Mouse (Mus musculus) Muller cell, postnatal 12 days (primary cell): ENCODE results near the gene Mettl24.

Experiments used
- DNase-seq: peaks from one replicate; pipeline ENCODE4 v3.0.0-alpha.2; 2015; ENCODE audit errors: inconsistent ontology term

Mettl24 gene

DNA sequence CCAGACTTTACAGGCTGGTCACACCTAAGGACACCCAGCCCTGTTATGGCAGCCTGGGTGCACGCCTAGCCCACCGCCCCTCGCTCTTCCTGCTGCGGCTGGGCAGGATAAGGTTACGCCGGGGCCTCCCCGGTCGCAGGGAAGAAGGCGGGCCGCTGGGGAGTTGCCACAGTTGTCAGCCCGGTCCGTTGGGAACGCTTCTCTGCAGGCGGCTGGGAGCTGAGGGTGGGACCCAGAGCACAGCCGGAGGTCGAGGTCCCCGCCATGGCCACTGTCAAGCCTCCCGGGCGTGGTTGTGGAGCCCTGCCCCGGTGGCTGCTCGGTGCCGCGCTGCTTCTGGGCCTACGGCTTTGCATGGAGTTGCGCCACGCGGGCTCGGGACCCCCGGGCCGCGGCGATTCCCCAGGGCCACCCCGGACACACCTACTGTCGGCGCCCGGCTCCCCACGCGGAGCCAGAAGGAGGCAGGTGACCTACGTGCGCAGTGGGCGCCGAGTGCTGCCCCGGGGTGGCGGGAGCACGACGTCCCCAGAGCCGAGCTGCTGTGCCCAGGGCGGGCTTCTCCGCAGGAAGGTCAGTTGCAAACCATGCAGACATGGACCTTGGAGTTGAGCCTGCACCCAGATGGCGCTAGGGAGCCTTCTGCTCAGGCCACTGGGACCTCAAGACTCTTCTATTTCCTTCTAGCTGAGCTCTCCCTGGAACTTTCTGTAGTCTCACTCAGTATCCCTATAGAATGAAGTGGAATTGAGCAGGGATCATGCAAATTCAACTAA is at the start of gene Mettl24:
Mettl24 (plus strand) TSS at position 191 of the 776 bp plus-strand sequence.
- DNase-seq, result peak; percentile 59

DNA sequence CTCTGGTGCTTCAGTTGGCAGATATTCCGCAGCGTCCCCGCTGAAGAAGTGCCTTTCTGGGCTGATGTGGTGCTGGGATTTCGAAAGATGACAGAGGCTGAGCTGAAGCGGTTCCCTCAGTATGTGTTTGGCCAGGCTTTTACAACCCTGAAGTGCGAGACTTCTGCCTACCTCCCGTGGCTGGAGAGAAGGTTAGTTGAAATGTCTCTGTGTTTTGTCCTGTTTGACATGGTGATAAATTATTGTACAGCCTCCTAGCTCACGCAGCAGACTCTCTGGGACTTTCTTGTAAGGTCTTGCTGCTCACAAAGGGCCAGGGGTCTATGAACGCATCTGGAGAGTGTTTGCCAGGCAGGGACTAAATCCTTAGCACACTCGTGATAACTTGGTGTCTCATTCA is 45.8 kb upstream of the Mettl24 start:
- no peak for DNase-seq

DNA sequence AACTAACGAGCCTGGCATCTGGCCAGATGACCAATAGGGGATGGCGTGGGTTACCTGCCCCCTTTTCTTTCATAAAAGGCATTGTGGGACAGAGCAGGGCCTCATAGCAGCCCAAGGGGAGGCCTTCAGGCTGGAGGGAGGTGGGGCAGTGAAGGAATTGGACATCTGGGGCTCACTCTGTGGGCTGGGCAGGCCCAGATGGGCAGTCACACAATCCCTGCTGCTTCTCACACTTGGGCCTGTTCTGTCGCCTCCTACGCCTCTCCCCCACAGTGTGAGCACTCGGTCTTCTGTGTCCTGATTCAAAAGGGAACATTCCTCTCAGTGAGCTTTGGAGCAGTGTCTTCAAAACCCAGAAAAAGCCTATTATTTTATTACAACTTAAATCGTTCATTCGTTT is 44.8 kb upstream of the Mettl24 start:
- DNase-seq, result peak; percentile 46

DNA sequence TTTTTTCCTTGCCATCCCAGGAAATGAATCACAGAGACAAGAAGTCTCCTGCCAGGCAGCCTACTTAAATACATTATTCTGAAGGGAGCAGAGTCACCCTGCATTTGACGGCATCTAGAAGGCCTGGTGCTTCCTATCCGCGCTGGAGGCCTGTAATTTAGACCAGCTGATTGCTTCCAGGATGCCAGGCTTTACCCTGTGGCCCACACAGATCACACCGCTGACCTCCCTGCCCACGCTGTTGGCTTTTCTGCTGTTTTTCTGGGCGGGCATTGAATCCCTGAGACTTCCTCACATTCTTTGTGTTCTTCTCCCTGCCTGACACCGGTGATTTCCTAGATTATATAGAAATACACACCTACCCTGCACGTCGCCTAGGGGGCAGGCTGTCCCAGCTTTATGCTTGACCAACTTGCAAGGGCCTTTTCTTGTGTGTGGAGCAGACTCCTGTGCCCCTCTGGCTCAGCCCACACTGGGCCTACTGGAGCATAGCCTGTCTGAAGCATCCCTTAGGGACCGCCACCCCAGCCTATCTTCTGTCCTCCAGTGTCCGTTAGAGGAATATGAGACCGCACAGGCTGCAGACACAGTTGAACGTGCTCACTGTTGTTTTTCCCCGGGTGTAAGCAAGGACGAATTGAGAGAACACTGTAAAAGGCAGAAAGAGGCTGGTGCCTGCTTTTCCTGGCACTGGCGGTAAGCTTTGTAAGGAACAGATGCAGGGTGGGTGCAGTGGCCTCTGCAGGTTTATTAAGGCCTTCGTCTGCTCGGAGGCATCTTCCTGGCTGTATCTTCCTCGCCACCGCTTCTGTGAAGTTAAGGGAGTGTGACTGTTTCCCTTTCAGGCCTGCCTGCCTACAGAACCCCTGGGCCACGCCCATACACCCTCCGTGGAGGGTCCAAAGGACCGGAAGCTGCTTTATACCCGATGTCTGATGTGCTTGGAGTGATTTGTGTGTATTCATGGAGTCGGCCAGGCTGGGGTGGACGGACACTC is 44.0 kb upstream of the Mettl24 start:
- peak; percentile 48 for DNase-seq

DNA sequence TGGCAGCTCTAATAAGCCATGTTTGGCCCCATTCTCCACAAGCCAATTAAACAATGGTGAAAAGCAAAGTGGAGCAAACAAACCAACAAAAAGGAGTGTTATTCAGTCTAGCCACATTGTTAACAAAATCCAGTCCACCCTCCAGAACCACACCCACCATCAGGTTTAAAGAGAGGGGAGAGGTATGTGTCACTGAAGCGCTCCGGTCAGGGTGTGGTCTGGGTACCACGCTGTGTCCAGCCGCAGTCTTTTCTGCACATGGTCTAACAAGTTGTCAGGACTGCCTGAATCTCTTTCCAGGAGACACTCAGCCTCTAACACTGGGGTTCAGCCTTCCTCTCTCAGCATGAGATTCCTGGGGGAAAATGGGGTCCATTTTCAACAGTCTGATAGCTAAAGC is 42.7 kb upstream of the Mettl24 start:
- DNase-seq, result no peak

DNA sequence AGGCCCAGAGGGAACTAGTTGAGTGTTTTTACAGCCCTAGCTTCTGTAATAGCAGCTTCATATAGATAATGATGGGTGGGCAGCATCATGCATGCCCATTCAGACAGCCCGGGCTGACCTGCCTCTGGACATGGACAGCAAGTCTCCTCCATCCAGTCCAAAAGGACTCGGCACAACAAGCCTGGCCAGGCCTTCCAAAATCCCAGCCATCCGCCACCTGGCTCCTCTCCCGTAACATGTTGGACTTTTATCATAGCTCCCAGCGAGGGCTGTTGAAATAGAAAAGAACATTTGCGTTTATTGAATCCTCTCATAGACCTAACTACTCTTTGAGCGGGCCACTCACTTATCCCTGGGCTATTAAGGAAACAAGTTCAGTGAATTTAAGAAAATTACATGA is 41.2 kb upstream of the Mettl24 start:
- no peak for DNase-seq

DNA sequence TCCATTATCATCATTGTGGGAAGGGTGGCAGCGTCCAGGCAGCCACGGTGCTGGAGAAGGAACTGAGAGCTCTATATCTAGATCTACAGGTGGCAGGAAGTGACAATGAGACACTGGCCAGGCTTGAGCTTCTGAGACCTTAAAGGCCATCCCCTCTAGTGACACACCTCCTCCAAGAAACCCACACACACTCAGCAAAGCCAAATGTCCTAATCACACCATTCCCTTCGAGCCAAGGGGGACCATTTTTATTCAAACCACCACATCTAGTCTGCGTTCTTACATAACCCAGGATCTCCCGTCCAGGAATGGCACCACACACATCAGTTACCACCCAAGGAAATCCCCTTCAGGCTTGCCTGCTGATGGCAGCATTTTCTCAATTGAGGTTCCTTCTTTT is 40.0 kb upstream of the Mettl24 start:
- DNase-seq, result no peak

DNA sequence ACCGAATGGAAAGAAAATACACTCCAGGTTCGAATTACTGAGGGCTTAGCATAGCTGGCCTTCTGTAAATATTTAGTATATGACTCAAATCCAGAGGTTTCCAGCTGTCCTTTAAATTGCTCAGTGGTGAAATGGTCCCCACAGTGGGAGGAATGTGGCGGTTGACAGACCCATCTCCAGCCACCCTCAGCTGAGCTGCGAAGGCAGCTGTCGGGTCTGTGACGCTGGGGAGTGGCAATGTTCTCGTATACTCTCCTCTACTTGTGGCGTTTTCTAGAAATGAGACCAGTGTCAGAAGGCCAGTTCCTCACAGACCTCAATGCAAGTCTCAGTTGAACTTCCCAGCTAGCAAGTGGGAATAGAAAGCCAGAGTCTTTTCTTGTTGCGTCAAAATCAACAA is 38.6 kb upstream of the Mettl24 start:
- DNase-seq, result no peak

DNA sequence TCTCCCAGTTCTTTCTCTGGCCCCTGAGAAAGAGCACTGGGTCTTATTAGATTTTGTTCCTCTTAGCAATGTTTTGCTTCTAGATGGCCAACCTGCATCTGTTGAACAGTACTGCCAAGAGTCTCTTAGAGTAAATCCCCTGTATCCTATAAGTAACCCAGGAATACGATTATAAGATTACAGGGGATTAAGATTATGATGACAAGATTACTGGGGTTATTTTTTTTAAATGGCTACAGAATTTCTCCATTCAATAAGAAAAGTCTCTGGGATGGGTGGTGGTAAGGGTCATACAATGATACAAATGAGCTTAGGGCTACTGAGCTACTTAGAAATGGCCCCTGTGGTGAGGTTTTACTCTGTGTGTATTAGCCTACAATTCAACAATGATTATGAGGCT is 37.7 kb upstream of the Mettl24 start:
- no peak for DNase-seq

DNA sequence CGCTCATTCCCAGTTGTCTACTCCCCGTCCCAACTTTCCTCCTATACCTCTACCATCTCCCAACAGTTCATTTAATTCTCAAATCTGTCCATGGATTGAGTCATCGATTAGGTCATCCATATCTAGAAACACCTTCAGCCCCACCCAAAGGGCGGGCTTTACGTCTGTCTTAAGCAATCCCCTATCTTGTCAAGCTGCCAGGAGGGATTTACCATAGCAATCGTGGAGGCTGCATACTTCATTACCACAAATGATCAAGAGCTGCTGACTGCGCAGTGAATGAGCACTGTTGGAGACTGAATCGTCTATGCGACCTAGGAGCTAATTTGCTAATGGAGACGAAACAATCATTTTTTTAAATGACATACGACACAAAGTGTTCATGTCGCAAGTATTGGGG is 34.3 kb upstream of the Mettl24 start:
- DNase-seq, result no peak

DNA sequence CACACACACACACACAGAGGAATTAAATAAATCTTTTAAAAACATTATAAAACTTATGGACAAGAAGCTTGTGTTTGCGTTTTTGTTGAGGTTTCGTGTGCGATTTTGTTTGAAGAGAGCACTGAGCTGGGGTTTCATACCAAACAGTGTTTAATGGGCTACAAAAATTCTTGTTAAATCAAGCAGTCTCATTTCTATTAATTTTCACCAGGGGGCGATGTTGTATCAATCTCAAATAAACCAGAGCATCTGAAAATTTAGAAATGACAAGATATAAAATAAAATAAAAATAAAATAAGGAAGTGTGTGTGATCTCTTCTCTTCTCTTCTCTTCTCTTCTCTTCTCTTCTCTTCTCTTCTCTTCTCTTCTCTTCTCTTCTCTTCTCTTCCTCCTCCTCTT is 33.4 kb upstream of the Mettl24 start:
- DNase-seq, result peak; percentile 36

DNA sequence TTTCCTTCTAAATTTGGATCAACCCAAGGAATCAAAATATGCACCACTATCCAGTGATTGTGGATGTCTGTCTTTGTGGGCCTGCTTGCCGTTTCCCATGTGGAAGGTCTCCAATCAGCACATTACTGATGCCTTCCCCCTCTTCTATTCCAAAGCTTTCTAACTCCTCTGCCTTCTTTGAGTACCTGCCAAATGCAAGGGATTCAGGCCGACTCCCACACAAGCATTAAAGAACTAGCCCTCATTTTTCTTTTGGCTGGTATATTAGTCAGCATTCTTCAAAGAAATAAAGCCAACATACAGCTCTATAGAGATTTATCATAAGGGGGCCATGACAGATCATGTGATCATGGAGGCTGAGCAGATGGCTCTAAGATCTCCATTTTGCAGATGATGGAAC is 31.4 kb upstream of the Mettl24 start:
- no peak for DNase-seq

DNA sequence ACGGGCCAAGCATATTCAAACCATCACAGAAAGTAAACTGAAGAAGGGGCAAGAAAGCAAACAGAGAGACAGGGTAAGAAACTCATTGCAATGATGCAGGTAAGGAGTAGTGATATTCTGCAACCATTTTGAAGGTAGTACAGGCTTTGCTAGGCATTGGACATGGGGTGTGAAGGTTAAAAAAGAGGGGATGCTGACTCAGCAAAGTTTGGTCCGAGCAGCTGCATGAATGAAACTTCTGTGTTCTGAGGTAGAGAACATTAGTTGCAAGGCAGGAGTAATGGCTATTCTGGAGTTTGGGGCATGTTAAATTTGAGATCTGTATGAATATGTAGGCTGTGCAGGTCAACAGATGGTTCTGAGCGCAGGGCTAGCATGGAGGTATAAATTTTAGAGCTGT is 17.8 kb upstream of the Mettl24 start:
- no peak for DNase-seq

DNA sequence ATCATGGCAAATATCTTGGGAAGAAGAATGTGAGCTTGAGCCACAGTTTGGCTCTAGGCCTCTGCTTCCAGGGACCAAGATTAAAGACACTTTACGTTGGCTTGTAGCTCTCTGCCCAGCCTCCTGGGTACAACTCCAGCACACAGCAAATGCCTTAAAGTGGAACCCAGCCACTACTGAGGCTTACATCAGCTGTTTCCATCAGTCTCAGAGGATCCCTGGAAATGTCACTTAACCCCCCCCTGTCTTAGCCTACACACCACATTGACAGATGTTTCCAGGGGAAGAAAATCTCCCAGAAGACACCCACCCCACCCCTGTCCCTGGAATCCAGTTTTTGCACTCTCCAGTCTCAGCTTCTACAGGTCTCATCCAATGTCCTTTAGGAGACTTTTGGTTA is 16.1 kb upstream of the Mettl24 start:
- no peak for DNase-seq

DNA sequence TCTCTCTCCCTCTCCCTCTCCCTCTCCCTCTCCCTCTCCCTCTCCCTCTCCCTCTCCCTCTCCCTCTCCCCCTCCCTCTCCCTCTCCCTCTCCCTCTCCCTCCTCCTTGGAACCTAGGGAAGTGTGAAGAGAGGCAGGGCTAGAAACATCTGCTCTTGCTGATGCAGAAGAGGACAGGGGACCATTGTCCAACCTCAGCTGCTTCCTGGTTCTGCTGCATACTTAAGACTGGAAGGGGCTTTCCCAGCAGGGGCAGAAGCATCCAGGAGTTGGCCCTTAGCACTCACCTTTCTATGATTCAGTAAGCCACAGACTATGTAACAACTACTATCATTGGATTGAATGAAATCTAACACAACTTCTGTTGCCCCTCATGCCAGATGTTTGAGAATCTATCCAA is 14.4 kb upstream of the Mettl24 start:
- DNase-seq, result no peak

DNA sequence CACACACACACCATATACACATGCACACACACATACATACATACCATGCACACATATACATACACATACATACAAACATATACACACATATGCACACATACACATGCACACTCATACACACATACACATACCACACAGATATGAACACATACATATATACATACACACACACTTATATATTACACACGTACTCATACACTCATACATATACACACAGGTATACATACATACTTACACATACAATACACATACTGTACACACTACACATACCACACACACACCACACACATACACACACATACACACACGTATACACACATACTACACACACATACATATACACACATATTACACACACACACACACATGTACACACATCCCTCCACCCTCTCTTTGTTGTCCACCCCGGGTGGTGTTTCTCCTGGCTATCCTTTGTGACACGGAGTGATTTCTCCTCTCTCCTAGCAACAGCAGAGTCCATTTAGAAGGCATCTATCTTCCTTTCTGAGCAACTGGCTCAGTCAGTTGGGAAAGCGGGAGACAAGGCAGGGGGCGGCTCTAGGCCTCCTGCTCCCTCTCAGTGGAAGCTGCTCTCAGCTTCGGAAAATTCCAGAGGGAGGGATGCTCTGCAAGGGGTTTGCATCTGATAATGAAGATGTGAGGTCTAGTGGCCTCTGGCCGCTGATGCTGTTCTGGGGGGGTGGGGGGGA is 10.3 kb upstream of the Mettl24 start:
- no peak for DNase-seq

DNA sequence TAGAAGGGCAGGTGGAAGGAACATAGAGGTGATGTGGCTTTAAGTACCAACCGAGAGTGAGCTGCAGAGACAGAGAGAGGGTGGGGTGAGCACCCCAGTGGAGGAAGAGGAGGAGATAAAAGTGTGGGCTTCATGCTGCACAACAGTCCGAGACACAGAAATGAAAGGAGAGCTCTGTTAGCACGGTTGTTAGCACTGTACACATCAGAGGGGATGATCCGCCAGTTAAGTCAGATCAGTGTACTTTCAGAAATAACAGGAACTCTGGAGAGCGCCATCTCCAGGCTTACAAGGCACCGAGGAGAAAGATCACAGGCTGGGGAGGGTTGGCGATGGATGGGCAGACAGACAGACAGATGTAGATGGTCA is 9.8 kb upstream of the Mettl24 start:
- DNase-seq, result no peak

DNA sequence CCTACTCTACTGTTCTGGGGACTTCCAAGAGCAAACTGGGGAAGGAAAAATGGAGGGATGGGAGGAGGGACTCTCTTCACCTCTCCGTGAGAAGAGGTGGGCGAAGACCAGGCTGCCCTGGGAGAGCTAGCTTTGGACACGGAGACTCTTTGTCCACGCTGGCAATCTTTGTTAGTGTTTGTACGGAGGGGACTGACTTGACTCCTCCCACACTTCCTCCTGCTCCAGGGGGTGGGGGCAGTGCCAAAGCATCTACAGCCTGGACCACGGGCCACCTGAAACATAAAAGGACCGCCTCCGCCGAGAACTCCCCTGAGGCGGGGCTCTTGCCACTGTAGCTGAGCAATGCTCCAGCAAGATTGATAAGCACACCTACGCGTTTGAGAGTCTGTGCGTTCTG is 8.9 kb upstream of the Mettl24 start:
- DNase-seq, result no peak

DNA sequence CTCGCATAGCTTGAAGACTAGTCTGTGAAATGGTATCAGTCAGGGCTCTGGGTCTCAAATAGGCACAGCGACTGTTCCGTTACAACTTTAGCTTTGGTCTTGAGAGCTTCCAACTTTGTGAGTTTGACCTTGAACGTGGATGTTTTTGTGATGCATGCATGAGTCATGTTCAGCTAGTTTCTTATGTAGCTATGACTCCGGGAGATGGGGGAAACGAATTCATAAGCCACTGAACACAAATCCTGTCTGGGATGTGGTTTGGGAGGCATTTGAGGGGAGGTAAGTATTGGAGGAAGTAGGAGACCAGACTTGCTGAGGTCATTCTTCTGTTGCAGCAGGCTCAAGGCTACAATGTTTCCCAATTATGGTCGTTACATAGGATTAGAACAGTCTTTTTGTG is 7.2 kb upstream of the Mettl24 start:
- no peak for DNase-seq

DNA sequence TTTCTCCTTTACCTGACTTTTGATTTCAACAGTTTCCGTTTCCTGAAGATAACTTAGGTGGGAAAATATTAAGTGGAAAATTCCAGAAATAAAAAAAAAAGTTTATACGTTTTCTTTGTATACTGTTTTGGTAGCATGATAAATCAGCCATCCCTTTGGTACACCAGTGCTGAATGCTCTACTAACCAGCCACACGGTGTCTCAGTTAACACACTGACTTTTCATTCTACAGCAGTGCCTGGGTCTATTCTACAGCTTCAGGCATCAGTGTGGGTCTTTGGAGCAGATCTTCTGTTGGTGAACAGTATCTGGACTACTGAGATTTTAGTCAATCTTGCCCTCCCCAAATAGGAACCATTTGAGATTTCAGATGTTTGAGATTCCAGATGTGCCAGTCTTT is 4.6 kb upstream of the Mettl24 start:
- no peak for DNase-seq

DNA sequence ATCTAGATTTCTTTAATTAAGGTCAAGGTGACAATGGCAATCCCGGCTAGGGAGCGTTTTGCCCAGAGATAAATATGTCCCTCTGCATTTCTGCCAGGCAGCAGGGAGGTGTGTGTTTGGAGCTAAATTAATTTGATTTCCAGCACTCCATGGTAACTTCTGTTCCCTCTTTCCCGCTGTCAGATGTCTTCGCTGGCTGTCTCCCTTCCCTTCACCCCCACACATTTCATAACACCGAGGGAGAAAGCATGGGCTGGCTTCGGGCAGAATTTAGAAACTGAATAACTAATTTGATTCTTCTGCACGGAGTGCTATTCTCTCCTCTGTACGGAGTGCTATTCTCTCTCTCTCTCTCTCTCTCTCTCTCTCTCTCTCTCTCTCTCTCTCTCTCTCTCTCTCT is 612 bp upstream of the Mettl24 start:
- DNase-seq, result no peak

DNA sequence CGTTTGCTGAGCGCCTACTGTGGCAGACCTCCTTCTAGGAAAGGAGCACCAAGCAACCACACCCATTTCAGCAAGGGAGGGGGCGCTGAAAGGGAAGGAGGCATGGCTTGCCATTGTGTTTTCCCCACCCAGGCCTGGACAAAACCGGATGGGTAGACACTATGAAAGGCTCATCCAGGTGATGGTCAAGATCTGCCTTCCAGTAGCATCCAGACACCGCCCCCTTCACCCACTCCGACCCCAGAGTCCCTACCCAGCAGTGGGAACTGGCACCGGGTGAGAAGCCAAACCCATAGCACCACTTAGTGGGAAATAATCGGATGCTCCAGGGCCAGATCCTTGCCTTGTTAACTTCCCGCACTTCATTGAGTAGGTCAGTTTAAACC is 779 bp downstream of the Mettl24 start:
- DNase-seq, result no peak
